Mouse (Mus musculus): ENCODE measurements around the gene Plcb4. TPM values are rescaled to one million over a fixed set of nuclear protein-coding genes. Genes with fewer than 3 reads are reported as not detected.

The Plcb4 gene
- polyA plus RNA-seq, 1 experiment from 2014 or later: 16.4 TPM

DNA sequence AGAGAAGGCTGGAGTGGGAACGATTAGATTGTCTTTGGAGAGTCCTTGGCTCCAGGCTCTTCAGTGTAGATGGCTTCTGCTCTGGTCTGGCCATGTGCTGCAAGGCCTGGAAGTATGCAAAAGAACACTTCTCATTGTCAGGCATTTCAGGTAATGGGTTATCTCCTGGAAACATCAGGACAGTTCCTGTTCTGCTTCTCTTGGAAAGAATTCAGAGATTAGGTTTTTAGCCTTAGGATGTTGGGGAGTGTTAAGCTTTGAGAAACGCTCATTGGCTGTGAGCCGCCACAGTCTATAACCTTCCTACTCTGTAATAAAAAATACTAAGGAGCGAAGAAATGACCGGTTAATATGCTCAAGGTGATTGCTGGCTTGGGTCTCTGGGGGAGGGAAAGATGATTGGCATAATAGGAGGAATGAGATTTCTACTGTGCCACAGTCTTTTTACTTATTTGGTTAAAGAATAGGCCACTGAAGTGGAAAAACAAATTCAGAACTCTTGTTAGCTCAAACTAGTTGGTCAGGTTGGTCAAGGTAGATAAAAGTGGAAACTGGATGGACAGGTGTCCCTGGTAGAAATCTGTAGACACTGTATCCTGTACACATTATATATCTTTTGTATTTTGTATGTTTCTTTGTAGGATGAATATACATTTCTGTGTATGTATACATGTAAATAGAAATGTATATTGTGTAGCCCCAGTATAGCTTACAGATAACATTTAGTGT is 21.8 kb downstream of the Plcb4 start:
- H3K27ac ChIP-seq (ENCODE audit: low read length): peak overlapping the region; percentile 9; the same call in 1 of the 2 replicates
- H3K4me1 ChIP-seq (replicated peaks; ENCODE audit: control insufficient read depth, insufficient read depth, low read length): peaks cover 10% of the 10 kb centered on the region
- H3K4me3 ChIP-seq (ENCODE audit: low read length): no peak overlapping the region
- WGBS: 82% methylated on average over 5 of the region's 5 CpGs
- H3K36me3 ChIP-seq (ENCODE audit: control insufficient read depth, insufficient read depth, low read length): no peaks in the 10 kb centered on the region
- H3K4me2 ChIP-seq (ENCODE audit: low read depth, low read length): no peak overlapping the region
- ATAC-seq (ENCODE audit: low read depth): no peak
- H3K9me3 ChIP-seq (ENCODE audit: control insufficient read depth, low read length): no peaks in the 10 kb centered on the region
- no peak overlapping the region for H3K9ac ChIP-seq (ENCODE audit: low read length)
- no peaks in the 10 kb centered on the region for H3K27me3 ChIP-seq (ENCODE audit: control insufficient read depth, insufficient read depth, low read depth, low read length)

DNA sequence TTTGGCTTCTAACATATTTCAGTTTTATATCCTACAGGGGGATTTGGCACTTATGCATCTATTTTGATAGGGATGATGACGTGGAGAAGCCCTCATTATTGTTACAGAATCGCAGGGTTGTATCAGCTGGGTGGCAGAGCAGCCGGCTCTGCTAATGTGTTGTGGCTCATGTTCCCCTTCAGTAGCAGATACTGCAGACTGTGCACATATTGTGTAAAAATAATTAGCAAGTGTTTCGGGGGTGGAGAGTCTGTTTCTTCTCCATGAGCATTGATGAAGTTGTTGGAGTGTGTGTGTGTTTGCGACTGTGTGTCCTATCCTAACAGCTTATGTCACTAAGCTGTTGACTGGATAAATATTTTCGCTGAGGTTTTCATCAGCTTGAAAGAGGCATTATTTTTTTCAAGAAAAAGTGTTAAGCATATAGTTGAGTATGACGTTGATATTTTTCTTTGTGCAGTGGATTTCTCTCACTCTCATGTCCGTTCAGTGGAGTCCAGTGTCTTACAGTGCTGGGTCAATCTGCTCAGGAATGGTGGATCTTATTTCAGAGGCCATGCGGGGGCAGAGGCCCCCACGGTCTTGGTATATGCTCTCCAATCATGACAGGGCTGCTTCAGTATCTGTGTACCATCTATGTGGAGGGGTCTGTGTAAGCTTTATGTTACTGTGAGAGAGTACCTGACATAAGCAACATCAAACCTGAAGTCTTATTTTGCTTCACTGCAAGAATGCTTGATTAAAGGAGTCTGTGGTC is 25.1 kb downstream of the Plcb4 start:
- Histone ChIP-seq H3K27me3 (ENCODE audit: control insufficient read depth, insufficient read depth, low read depth, low read length) (no peaks in the 10 kb centered on the region), H3K4me3 (ENCODE audit: low read length) (no peak overlapping the region), H3K27ac (ENCODE audit: low read length) (no peak overlapping the region), H3K9ac (ENCODE audit: low read length) (no peak overlapping the region), H3K36me3 (ENCODE audit: control insufficient read depth, insufficient read depth, low read length) (no peaks in the 10 kb centered on the region), H3K4me1 (replicated peaks; ENCODE audit: control insufficient read depth, insufficient read depth, low read length) (peaks cover 12% of the 10 kb centered on the region), H3K9me3 (ENCODE audit: control insufficient read depth, low read length) (no peaks in the 10 kb centered on the region), H3K4me2 (ENCODE audit: low read depth, low read length) (no peak overlapping the region)
- no peak for ATAC-seq (ENCODE audit: low read depth)
- WGBS: 80% methylated on average over 10 of the region's 10 CpGs

DNA sequence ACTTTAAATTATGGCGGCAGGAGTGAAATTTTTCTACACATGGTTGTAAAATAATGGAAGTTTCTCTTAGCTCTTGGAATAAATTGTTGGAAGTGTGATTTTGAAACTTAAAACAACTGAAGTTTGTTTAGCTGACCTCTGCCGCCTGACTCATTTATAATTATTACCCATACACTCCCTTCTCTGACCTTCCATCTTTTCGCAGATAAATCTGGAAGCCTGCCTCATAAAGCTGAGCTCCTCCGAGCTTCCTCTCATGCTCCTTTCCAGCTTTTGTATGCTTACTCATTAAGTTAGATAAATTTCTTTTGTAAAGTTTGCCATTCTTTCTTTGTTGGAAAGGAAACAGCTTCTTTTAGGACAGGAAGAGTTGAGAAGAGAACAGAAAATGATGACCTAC is 27.9 kb downstream of the Plcb4 start:
- no peaks in the 10 kb centered on the region for H3K36me3 ChIP-seq (ENCODE audit: control insufficient read depth, insufficient read depth, low read length)
- WGBS: 58% methylated on average over 4 of the region's 4 CpGs
- no peaks in the 10 kb centered on the region for H3K9me3 ChIP-seq (ENCODE audit: control insufficient read depth, low read length)
- no peak overlapping the region for H3K9ac ChIP-seq (ENCODE audit: low read length)
- no peak for ATAC-seq (ENCODE audit: low read depth)
- H3K27me3 ChIP-seq (ENCODE audit: control insufficient read depth, insufficient read depth, low read depth, low read length): no peaks in the 10 kb centered on the region
- no peak overlapping the region for H3K4me3 ChIP-seq (ENCODE audit: low read length)
- H3K27ac ChIP-seq (ENCODE audit: low read length): no peak overlapping the region
- no peak overlapping the region for H3K4me2 ChIP-seq (ENCODE audit: low read depth, low read length)
- peaks cover 6% of the 10 kb centered on the region; the same call in 1 of the 2 replicates for H3K4me1 ChIP-seq (replicated peaks; ENCODE audit: control insufficient read depth, insufficient read depth, low read length)

DNA sequence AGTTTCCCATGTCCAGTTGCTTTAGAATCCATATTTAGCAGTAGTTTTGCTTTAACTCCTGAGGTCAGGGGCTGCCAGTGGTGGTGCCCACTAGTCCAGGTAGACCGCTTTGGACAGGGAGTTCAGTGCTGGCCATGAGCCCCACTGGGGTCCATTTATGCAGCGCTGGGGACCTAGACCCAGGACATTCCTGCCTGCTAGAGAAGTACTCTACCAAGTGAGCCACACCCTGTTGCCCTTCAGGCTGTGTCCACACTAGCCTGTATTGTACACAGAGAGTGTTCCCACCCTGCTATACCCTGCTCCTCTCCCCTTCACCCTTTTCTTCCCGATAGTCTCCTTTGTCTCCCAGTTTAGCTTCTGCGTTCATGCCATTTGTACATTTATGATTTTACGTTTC is 28.8 kb downstream of the Plcb4 start:
- Histone ChIP-seq H3K27me3 (ENCODE audit: control insufficient read depth, insufficient read depth, low read depth, low read length) (no peaks in the 10 kb centered on the region), H3K9me3 (ENCODE audit: control insufficient read depth, low read length) (no peaks in the 10 kb centered on the region), H3K4me3 (ENCODE audit: low read length) (no peak overlapping the region), H3K4me1 (replicated peaks; ENCODE audit: control insufficient read depth, insufficient read depth, low read length) (peaks cover 6% of the 10 kb centered on the region; the same call in 1 of the 2 replicates), H3K9ac (ENCODE audit: low read length) (no peak overlapping the region), H3K36me3 (ENCODE audit: control insufficient read depth, insufficient read depth, low read length) (no peaks in the 10 kb centered on the region), H3K4me2 (ENCODE audit: low read depth, low read length) (no peak overlapping the region), H3K27ac (ENCODE audit: low read length) (peak overlapping the region; percentile 31; the same call in 1 of the 2 replicates)
- peak; percentile 82 for ATAC-seq (ENCODE audit: low read depth)
- WGBS: 75% methylated on average over 5 of the region's 5 CpGs

DNA sequence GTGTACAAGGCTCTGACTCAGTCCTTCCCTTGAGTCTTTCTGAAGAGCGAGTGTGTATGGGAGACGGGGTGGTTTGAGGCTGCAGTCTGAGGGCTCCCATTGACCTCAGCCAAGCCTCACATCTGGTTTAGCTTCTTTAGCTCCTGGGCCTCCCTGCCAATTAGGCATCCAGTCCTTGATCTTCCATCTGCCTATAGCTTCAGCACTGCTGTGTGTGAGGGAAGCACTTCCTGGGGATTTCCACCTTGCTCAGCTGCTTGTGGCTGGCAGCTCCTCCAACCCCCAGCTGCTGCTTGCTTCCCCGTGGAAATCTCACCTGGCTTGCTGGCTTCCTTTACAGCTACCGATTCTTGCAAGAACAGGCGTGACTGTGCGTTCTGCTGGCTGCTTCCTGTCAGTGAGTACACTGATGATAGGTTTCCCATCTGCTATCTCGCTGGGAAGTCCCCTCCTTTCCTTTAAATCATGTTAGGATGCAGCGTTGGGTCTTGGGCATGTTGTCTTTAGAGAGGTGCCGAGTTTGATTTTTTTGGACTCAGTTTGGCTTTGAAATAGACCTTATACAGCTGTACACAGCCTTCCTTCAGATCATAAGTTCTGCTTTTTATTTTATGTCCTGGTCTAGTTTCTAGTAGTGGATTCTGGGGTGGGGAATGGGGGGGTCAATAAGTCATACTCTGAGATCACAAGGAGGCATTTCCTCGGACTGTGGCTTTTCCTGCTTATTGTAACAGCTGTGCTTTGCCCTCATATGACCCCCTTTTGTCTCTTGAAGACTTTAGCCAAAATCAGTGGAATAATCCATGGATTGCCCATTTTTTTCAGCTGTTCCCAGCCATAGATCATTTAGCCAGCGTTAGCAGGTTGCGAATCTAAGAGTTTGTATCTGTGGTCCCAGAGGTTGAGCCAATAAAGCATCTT is 34.0 kb downstream of the Plcb4 start:
- ATAC-seq (ENCODE audit: low read depth): 0 out of 2 replicates have a peak, but pooled peaks have one; percentile 28

DNA sequence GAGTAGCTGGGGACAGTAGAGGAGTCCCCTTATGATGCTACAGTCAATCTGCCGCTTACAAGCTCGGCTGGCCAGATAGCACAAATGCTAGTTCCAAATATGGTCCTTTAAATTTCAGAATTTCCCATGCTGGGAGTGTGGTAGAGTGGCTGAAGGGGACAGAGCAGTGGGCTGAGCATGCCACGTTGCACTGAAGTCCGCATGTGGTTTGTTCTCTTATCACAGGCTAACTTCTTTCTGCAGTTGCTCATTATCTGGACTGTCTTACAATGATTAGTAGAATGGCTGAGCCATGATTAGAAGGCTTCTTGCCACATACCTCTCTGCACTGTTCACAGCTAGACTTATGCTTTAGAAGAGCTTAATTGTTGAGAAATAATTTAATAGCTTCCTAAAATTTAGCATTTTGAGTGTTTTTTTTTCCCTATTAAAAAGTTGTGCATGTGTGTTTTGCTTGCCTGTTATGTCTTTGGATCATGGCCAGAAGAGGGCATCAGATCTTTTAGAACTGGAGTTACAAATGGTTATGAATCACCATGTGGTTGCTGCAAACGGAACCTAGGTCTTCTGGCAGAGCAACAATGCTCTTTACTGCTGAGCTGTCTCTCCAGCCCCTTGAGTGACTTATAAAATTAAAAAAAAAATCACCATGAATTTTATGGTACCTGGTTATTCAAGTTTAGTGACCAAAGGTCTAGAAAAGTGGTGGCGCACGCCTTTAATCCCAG is 42.0 kb downstream of the Plcb4 start:
- Histone ChIP-seq H3K27me3 (ENCODE audit: control insufficient read depth, insufficient read depth, low read depth, low read length) (no peaks in the 10 kb centered on the region), H3K9ac (ENCODE audit: low read length) (no peak overlapping the region), H3K4me2 (ENCODE audit: low read depth, low read length) (no peak overlapping the region), H3K36me3 (ENCODE audit: control insufficient read depth, insufficient read depth, low read length) (no peaks in the 10 kb centered on the region), H3K4me1 (replicated peaks; ENCODE audit: control insufficient read depth, insufficient read depth, low read length) (no peaks in the 10 kb centered on the region; the same call in 1 of the 2 replicates), H3K27ac (ENCODE audit: low read length) (no peak overlapping the region), H3K4me3 (ENCODE audit: low read length) (no peak overlapping the region), H3K9me3 (ENCODE audit: control insufficient read depth, low read length) (no peaks in the 10 kb centered on the region)
- no peak for ATAC-seq (ENCODE audit: low read depth)
- WGBS: 78% methylated on average over 7 of the region's 7 CpGs

More for the DNA sequence above, 34.0 kb downstream of the Plcb4 start:
- 48% methylated on average over 12 of the region's 12 CpGs for WGBS
- Histone ChIP-seq H3K4me3 (ENCODE audit: low read length) (no peak overlapping the region), H3K4me2 (ENCODE audit: low read depth, low read length) (no peak overlapping the region), H3K4me1 (replicated peaks; ENCODE audit: control insufficient read depth, insufficient read depth, low read length) (peaks cover 4% of the 10 kb centered on the region; the same call in 1 of the 2 replicates), H3K9ac (ENCODE audit: low read length) (no peak overlapping the region), H3K9me3 (ENCODE audit: control insufficient read depth, low read length) (no peaks in the 10 kb centered on the region), H3K36me3 (ENCODE audit: control insufficient read depth, insufficient read depth, low read length) (no peaks in the 10 kb centered on the region), H3K27me3 (ENCODE audit: control insufficient read depth, insufficient read depth, low read depth, low read length) (no peaks in the 10 kb centered on the region), H3K27ac (ENCODE audit: low read length) (peak overlapping the region; percentile 10; the same call in 1 of the 2 replicates)

DNA sequence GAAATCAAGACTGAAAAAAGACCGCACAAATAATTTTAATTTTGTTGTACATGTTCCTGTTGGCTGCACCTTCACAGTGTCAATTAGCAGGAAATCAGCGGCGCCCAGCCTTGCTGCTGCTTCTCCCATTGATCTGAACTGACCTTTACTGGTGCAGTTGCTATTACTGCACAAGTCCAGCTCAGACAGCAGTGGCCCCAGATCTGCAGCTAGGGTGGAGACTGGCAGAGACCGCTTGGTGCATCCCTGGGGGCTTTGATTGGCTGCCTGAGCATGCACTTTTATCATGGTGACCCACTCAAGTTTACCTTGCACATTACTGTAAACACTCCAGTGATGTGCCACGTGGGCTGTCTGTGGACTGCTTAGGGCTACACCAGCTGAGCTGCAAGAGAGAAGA is 45.9 kb downstream of the Plcb4 start:
- Histone ChIP-seq H3K4me2 (ENCODE audit: low read depth, low read length) (no peak overlapping the region), H3K4me3 (ENCODE audit: low read length) (no peak overlapping the region), H3K36me3 (ENCODE audit: control insufficient read depth, insufficient read depth, low read length) (no peaks in the 10 kb centered on the region), H3K9ac (ENCODE audit: low read length) (no peak overlapping the region), H3K4me1 (replicated peaks; ENCODE audit: control insufficient read depth, insufficient read depth, low read length) (peaks cover 8% of the 10 kb centered on the region), H3K27ac (ENCODE audit: low read length) (no peak overlapping the region), H3K27me3 (ENCODE audit: control insufficient read depth, insufficient read depth, low read depth, low read length) (no peaks in the 10 kb centered on the region), H3K9me3 (ENCODE audit: control insufficient read depth, low read length) (no peaks in the 10 kb centered on the region)
- WGBS: 78% methylated on average over 5 of the region's 5 CpGs
- ATAC-seq (ENCODE audit: low read depth): no peak

DNA sequence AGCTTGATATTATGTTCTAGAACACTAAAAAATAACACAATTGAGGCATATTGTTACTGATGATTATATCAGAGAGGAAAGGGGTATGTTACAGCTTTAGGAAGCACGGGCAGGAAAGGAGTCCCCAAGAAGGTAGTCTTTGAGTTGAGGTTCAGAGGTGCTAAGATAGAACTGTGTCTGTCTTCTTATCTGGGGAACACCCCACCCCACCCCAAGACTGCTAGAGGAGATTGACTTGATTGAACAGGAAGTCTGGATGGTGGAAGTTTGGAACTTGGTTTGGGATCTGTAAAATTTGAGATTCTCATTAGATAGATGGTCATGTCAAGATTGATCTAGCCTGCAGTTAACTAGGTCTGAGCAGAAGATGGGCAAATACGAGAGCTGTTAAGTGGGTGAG is 48.5 kb downstream of the Plcb4 start:
- Histone ChIP-seq H3K36me3 (ENCODE audit: control insufficient read depth, insufficient read depth, low read length) (no peaks in the 10 kb centered on the region), H3K9me3 (ENCODE audit: control insufficient read depth, low read length) (no peaks in the 10 kb centered on the region), H3K9ac (ENCODE audit: low read length) (no peak overlapping the region), H3K4me1 (replicated peaks; ENCODE audit: control insufficient read depth, insufficient read depth, low read length) (peaks cover 25% of the 10 kb centered on the region), H3K4me2 (ENCODE audit: low read depth, low read length) (no peak overlapping the region), H3K27me3 (ENCODE audit: control insufficient read depth, insufficient read depth, low read depth, low read length) (no peaks in the 10 kb centered on the region), H3K4me3 (ENCODE audit: low read length) (no peak overlapping the region), H3K27ac (ENCODE audit: low read length) (no peak overlapping the region)
- ATAC-seq (ENCODE audit: low read depth): no peak
- WGBS: 85% methylated on average over 2 of the region's 2 CpGs
